Mouse (Mus musculus) R1 (cell line): ENCODE data around the gene AC192777.2.
"Not testable (repeated sequence)": the region's sequence is repeated elsewhere in the genome, so short reads cannot be mapped to it uniquely, and the experiment has no call there.

Experiments used
- DNase-seq: peaks from one replicate; pipeline ENCODE4 v3.0.0-alpha.2; 2018; ENCODE audit warnings: low read depth, low spot score

AC192777.2 gene

GRCm38 (mm10) chr17:40095150-40095549, at the start of gene AC192777.2:
TSS of gene AC192777.2 (plus strand) at chr17:40095450.
- not testable (repeated sequence) for DNase-seq

GRCm38 (mm10) chr17:40116172-40116571, 20.9 kb downstream of the AC192777.2 start:
- DNase-seq, result not testable (repeated sequence)

- not testable (repeated sequence) for DNase-seq
Observed at GRCm38 (mm10) chr17:40116877-40117276, 21.6 kb downstream of the AC192777.2 start.
